Mouse (Mus musculus) ES-E14 (cell line): ENCODE measurements around the gene Arhgap35. TPM values are rescaled to one million over a fixed set of nuclear protein-coding genes. Genes with fewer than 3 reads are reported as not detected.

Experiments
- DNase-seq: peaks from one replicate; pipeline ENCODE4 v3.0.0-alpha.2; 2013; ENCODE audit warnings: low read depth, low spot score
- H3K27ac ChIP-seq: 2 replicates; pipeline ENCODE4 v1.5.1; 2012; ENCODE audit warnings: low read depth, mild to moderate bottlenecking, low read length, moderate library complexity, mixed read lengths; ENCODE audit not compliant: poor library complexity, insufficient read depth, severe bottlenecking
- H3K36me3 ChIP-seq: 2 replicates; pipeline ENCODE4 v1.6.1; 2012; ENCODE audit warnings: mild to moderate bottlenecking, low read length, moderate library complexity, mixed read lengths; ENCODE audit not compliant: control insufficient read depth, poor library complexity, insufficient read depth, severe bottlenecking
- H3K4me1 ChIP-seq, 2 experiments: fragments of 150-350 bp in 1 of 2; sonication (generic) in 1 of 2; 2 replicates each; pipeline ENCODE4 v1.6.1; 2012; ENCODE audit warnings: low read length in 2 of 2, mild to moderate bottlenecking in 1 of 2, mixed read lengths in 1 of 2; ENCODE audit not compliant: control insufficient read depth in 2 of 2, insufficient read depth in 2 of 2, poor library complexity in 1 of 2
- H3K4me3 ChIP-seq, 2 experiments: fragments of 150-350 bp in 1 of 2; sonication (generic) in 1 of 2; 2 replicates each; pipeline ENCODE4 v1.5.1; 2012; ENCODE audit warnings: low read length in 2 of 2, low read depth in 1 of 2, mild to moderate bottlenecking in 1 of 2, mixed read lengths in 1 of 2; ENCODE audit not compliant: insufficient read depth in 1 of 2, poor library complexity in 1 of 2, severe bottlenecking in 1 of 2
- H3K9ac ChIP-seq: 2 replicates; pipeline ENCODE4 v1.6.1; 2012; ENCODE audit warnings: low read depth, mild to moderate bottlenecking, low read length, mixed read lengths; ENCODE audit not compliant: poor library complexity, insufficient read depth, severe bottlenecking
- H3K9me3 ChIP-seq: fragments of 150-350 bp; sonication (generic); 2 replicates; pipeline ENCODE4 v1.6.1; 2012; ENCODE audit warnings: low read depth, mild to moderate bottlenecking, low read length; ENCODE audit not compliant: control insufficient read depth, insufficient read depth
- CHD2 ChIP-seq: IDR thresholded peaks from 2 replicates; pipeline ENCODE4 v1.6.1; 2014; ENCODE audit warnings: mild to moderate bottlenecking, low read depth, low read length, inconsistent platforms
- HCFC1 ChIP-seq: IDR thresholded peaks from 2 replicates; pipeline ENCODE4 v1.6.1; 2012; ENCODE audit warnings: low read length, inconsistent platforms, borderline replicate concordance; ENCODE audit not compliant: insufficient read depth
- MAFK ChIP-seq: IDR thresholded peaks from 2 replicates; pipeline ENCODE4 v1.6.1; 2014; ENCODE audit warnings: mild to moderate bottlenecking, low read depth, low read length, inconsistent platforms; ENCODE audit not compliant: insufficient read depth
- ZC3H11A ChIP-seq: IDR thresholded peaks from 2 replicates; pipeline ENCODE4 v1.6.1; 2012; ENCODE audit warnings: low read depth, mild to moderate bottlenecking, inconsistent platforms, low read length, borderline replicate concordance
- ZNF384 ChIP-seq: IDR thresholded peaks from 2 replicates; pipeline ENCODE4 v1.6.1; 2012; ENCODE audit warnings: low read depth, low read length, inconsistent platforms
- in situ Hi-C, 2 experiments: fragments of 600-800 bp; cut with MboI; formaldehyde crosslinking; loops; one replicate each; pipeline ENCODE4 v1.15.1; 2025; ENCODE audit warnings: low sequenced_read_pairs in 2 of 2, inconsistent platforms in 1 of 2; ENCODE audit not compliant: unreplicated experiment in 2 of 2
- total RNA-seq: library from RNA; depleted of rRNA; stranded (reverse); fragments of 300-350 nt; gene quantifications from 2 replicates; pipeline ENCODE4 v1.2.3, GENCODE M21; 2012

Gene Arhgap35
- total RNA-seq, 1 experiment = 46.6 TPM

- no peak overlapping the region for H3K27ac ChIP-seq
- H3K36me3 ChIP-seq = no peaks in the 10 kb centered on the region
These were observed 13.1 kb downstream of the Arhgap35 start for GRCm38 (mm10) chr7:16601683-16602102.

GRCm38 (mm10) chr7:16599006-16599405, 15.8 kb downstream of the Arhgap35 start:
- TF ChIP-seq CHD2 (no peak), ZC3H11A (no peak), ZNF384 (no peak), HCFC1 (no peak), MAFK (no peak)
- H3K4me1 ChIP-seq = peaks cover 0 to 6% of the 10 kb centered on the region in 2 experiments; a peak in 1 of 4 replicates
- H3K36me3 ChIP-seq = no peaks in the 10 kb centered on the region
- no peak overlapping the region for H3K9ac ChIP-seq
- H3K4me3 ChIP-seq = no peak overlapping the region
- no peak for DNase-seq
- H3K27ac ChIP-seq = no peak overlapping the region
- in situ Hi-C loops = no loop called here
- H3K9me3 ChIP-seq = no peaks in the 10 kb centered on the region

More at GRCm38 (mm10) chr7:16601683-16602102, 13.1 kb downstream of the Arhgap35 start:
- H3K9ac ChIP-seq = no peak overlapping the region
- H3K4me1 ChIP-seq = peaks cover 0 to 6% of the 10 kb centered on the region in 2 experiments; a peak in 1 of 4 replicates
- TF ChIP-seq ZNF384 = no peak
- TF ChIP-seq CHD2 = no peak
- TF ChIP-seq ZC3H11A = no peak
- TF ChIP-seq HCFC1 = no peak
- no peak for TF ChIP-seq MAFK
- no peaks in the 10 kb centered on the region for H3K9me3 ChIP-seq
- H3K4me3 ChIP-seq = no peak overlapping the region
- no peak for DNase-seq
- in situ Hi-C loops = no loop called here

- Histone ChIP-seq H3K9ac (no peak overlapping the region), H3K4me1 (no peaks in the 10 kb centered on the region), H3K9me3 (no peaks in the 10 kb centered on the region), H3K4me3 (no peak overlapping the region), H3K27ac (no peak overlapping the region), H3K36me3 (no peaks in the 10 kb centered on the region)
- in situ Hi-C loops = no loop called here
- DNase-seq = no peak
- TF ChIP-seq CHD2 (no peak), MAFK (no peak), ZC3H11A (no peak), ZNF384 (no peak), HCFC1 (no peak)
These were observed 23.5 kb downstream of the Arhgap35 start for GRCm38 (mm10) chr7:16591292-16591691.

- in situ Hi-C loops = no loop called here
- Histone ChIP-seq H3K4me1 (no peaks in the 10 kb centered on the region), H3K9ac (no peak overlapping the region; the same call in 1 of the 2 replicates), H3K4me3 (no peak overlapping the region), H3K36me3 (no peaks in the 10 kb centered on the region), H3K27ac (no peak overlapping the region), H3K9me3 (no peaks in the 10 kb centered on the region)
- TF ChIP-seq ZC3H11A (no peak), ZNF384 (no peak), HCFC1 (no peak), MAFK (no peak), CHD2 (no peak)
- DNase-seq = no peak
These were observed 27.1 kb downstream of the Arhgap35 start for GRCm38 (mm10) chr7:16587649-16588048.

- H3K9me3 ChIP-seq = no peaks in the 10 kb centered on the region
- no peak for TF ChIP-seq ZC3H11A
- no peak for TF ChIP-seq ZNF384
- no peak for TF ChIP-seq MAFK
- TF ChIP-seq HCFC1 = no peak
- TF ChIP-seq CHD2 = no peak
- DNase-seq = no peak
- H3K4me3 ChIP-seq = no peak overlapping the region
- in situ Hi-C loops = no loop called here
- no peak overlapping the region for H3K27ac ChIP-seq
- no peaks in the 10 kb centered on the region for H3K36me3 ChIP-seq
- no peaks in the 10 kb centered on the region for H3K4me1 ChIP-seq
- H3K9ac ChIP-seq = no peak overlapping the region
These were observed 30.4 kb downstream of the Arhgap35 start for GRCm38 (mm10) chr7:16584384-16584783.
